Mouse (Mus musculus) limb, embryonic 13.5 days (tissue): ENCODE measurements around the gene Fbxl21. TPM values are rescaled to one million over a fixed set of nuclear protein-coding genes. Genes with fewer than 3 reads are reported as not detected.

Experiments used
- ATAC-seq: fragments of 200-750 bp; cut with Nextera tagmentation; 2 replicates; pipeline ENCODE4 v1.8.0; 2017; ENCODE audit warnings: low read depth, moderate number of reproducible peaks, moderate TSS enrichment; ENCODE audit not compliant: low FRiP score
- H3K27ac ChIP-seq: fragments of 300-500 bp; sonication (generic); 2 replicates; pipeline ENCODE4 v1.5.1; 2015; ENCODE audit warnings: inconsistent platforms, mild to moderate bottlenecking, moderate library complexity
- H3K27me3 ChIP-seq: fragments of 300-500 bp; sonication (generic); 2 replicates; pipeline ENCODE4 v1.6.1; 2015; ENCODE audit warnings: mild to moderate bottlenecking, inconsistent platforms
- H3K36me3 ChIP-seq: fragments of 300-500 bp; sonication (generic); 2 replicates; pipeline ENCODE4 v1.6.1; 2015; ENCODE audit warnings: inconsistent platforms, mild to moderate bottlenecking, moderate library complexity
- H3K4me1 ChIP-seq: fragments of 300-500 bp; sonication (generic); 2 replicates; pipeline ENCODE4 v1.6.1; 2015; ENCODE audit warnings: inconsistent platforms
- H3K4me2 ChIP-seq: fragments of 300-500 bp; sonication (generic); replicated peaks from 2 replicates; pipeline ENCODE4 v1.6.1; 2015; ENCODE audit warnings: inconsistent platforms, mild to moderate bottlenecking, moderate library complexity
- H3K4me3 ChIP-seq: fragments of 300-500 bp; sonication (generic); 2 replicates; pipeline ENCODE4 v1.5.1; 2015; ENCODE audit warnings: moderate library complexity, mild to moderate bottlenecking, inconsistent platforms
- H3K9ac ChIP-seq: fragments of 300-500 bp; sonication (generic); 2 replicates; pipeline ENCODE4 v1.6.1; 2015; ENCODE audit warnings: mild to moderate bottlenecking, inconsistent platforms
- H3K9me3 ChIP-seq: fragments of 300-500 bp; sonication (generic); 2 replicates; pipeline ENCODE4 v1.6.1; 2016; ENCODE audit warnings: inconsistent platforms
- WGBS: fragments of 180-500 bp; shearing (Covaris S2); methylation state at CpG from one replicate; pipeline ENCODE4 v1.1.7; 2015; 5-methylcytosine and 5-hydroxymethylcytosine counted together
- polyA plus RNA-seq: library from polyadenylated mRNA; unstranded; fragments of >200 nt; fragmentation: Nextera tagmentation; extraction: Ambion mirVana; gene quantifications from 2 replicates; pipeline ENCODE4 v1.2.1, GENCODE M21; 2015

The Fbxl21 gene
- polyA plus RNA-seq, 1 experiment from 2014 or later = 3.0 TPM

- ATAC-seq = no peak
- H3K9ac ChIP-seq = no peak overlapping the region
- no peaks in the 10 kb centered on the region for H3K9me3 ChIP-seq
- no peak overlapping the region for H3K4me3 ChIP-seq
- H3K27ac ChIP-seq = no peak overlapping the region
- H3K27me3 ChIP-seq = no peaks in the 10 kb centered on the region
- no peaks in the 10 kb centered on the region for H3K4me1 ChIP-seq
- H3K4me2 ChIP-seq = no peak overlapping the region
- WGBS = 78% methylated on average over 6 of the region's 6 CpGs
- no peaks in the 10 kb centered on the region for H3K36me3 ChIP-seq
These were observed 15.3 kb upstream of the Fbxl21 start for GRCm38 (mm10) chr13:56506871-56507496.

GRCm38 (mm10) chr13:56509796-56510195 lies 12.5 kb upstream of the Fbxl21 start:
- Histone ChIP-seq H3K9me3 (no peaks in the 10 kb centered on the region), H3K9ac (no peak overlapping the region), H3K4me3 (no peak overlapping the region), H3K36me3 (no peaks in the 10 kb centered on the region), H3K4me2 (no peak overlapping the region), H3K27me3 (no peaks in the 10 kb centered on the region), H3K27ac (no peak overlapping the region), H3K4me1 (no peaks in the 10 kb centered on the region)
- ATAC-seq = no peak
- 81% methylated on average over 2 of the region's 2 CpGs for WGBS

DNA sequence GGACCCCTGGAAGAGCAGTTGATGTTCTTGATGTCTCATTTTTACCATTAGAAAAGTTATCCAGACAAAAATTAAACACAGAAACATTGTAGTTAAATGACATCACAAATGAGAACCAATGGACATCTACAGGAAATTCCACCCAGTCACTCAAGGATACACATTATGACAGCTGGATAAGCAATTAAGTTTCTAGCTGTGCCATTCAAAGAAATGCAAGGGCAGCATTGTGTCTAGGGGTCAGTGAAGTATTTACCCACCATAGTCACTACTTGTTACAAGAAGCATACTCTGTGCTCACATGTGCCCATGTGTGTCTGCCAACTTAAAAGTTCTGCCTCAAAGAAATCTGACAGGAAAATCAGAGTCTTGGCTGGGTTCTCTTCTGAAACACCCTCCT lies 8.7 kb upstream of the Fbxl21 start:
- no peak overlapping the region for H3K27ac ChIP-seq
- H3K36me3 ChIP-seq = no peaks in the 10 kb centered on the region
- H3K27me3 ChIP-seq = no peaks in the 10 kb centered on the region
- ATAC-seq = no peak
- H3K9me3 ChIP-seq = no peaks in the 10 kb centered on the region
- no peak overlapping the region for H3K4me2 ChIP-seq
- H3K9ac ChIP-seq = no peak overlapping the region
- H3K4me1 ChIP-seq = no peaks in the 10 kb centered on the region
- no peak overlapping the region for H3K4me3 ChIP-seq

DNA sequence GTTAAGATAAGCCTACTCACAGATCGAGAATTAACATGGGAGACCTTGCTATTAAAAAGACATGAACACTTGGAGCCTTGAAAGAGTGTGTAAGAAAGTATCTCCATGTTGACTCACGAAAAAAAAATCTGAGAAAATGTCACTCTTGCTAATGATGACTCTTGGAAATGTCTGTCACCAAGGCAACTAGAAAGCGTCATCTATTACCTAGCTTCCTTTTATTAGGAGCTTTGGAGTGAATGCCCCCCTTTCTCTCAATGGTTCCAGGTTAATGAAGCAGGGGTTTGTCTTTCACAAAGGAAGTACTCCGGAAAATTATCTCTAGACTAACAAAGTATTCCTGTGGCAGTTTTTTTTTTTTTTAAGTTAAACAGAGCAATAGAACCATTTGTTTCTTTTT lies 6.0 kb upstream of the Fbxl21 start:
- Histone ChIP-seq H3K9me3 (no peaks in the 10 kb centered on the region), H3K4me1 (no peaks in the 10 kb centered on the region), H3K27me3 (no peaks in the 10 kb centered on the region), H3K4me2 (no peak overlapping the region), H3K36me3 (no peaks in the 10 kb centered on the region), H3K4me3 (no peak overlapping the region), H3K27ac (no peak overlapping the region), H3K9ac (no peak overlapping the region)
- WGBS = 83% methylated on average over 4 of the region's 4 CpGs
- no peak for ATAC-seq

DNA sequence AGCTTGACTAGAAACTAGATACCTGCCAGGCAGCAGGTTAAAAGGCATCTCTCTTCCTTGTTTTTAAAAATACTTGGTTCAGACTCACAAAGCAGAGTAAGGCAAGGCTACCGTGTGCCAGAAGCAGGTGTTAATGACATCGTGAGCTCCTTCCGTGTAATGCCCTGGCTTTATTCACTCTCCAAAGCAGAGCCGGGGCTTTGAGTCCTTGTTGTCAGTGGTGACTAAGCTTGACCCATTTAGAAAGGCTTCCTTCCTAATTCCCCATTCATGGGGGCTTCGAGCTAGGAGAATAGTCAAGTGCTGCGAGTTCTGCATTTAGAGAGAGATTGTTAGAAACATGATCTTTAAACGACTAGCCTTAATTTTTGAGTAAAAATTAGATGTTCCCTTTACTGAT lies 5.5 kb upstream of the Fbxl21 start:
- no peak for ATAC-seq
- Histone ChIP-seq H3K4me1 (no peaks in the 10 kb centered on the region), H3K27me3 (no peaks in the 10 kb centered on the region), H3K9me3 (no peaks in the 10 kb centered on the region), H3K9ac (no peak overlapping the region), H3K36me3 (no peaks in the 10 kb centered on the region), H3K4me3 (no peak overlapping the region), H3K27ac (no peak overlapping the region), H3K4me2 (no peak overlapping the region)
- WGBS = 64% methylated on average over 7 of the region's 7 CpGs

- Histone ChIP-seq H3K4me2 (peak overlapping the region; percentile 76), H3K4me3 (peak overlapping the region; percentile 65), H3K9me3 (no peaks in the 10 kb centered on the region), H3K4me1 (0 out of 2 replicates have a peak, but pooled peaks cover 2% of the 10 kb centered on the region), H3K27me3 (no peaks in the 10 kb centered on the region), H3K27ac (no peak overlapping the region), H3K36me3 (no peaks in the 10 kb centered on the region), H3K9ac (peak overlapping the region; percentile 67)
- 4% methylated on average over 8 of the region's 8 CpGs for WGBS
- ATAC-seq = peak; percentile 12; the same call in 1 of the 2 replicates
These were observed 522 bp downstream of the Fbxl21 start for GRCm38 (mm10) chr13:56522821-56523167.

- 85% methylated on average over 12 of the region's 12 CpGs for WGBS
- no peak overlapping the region for H3K4me3 ChIP-seq
- no peaks in the 10 kb centered on the region for H3K9me3 ChIP-seq
- no peaks in the 10 kb centered on the region for H3K27me3 ChIP-seq
- no peak overlapping the region for H3K27ac ChIP-seq
- H3K36me3 ChIP-seq = no peaks in the 10 kb centered on the region
- no peak overlapping the region for H3K4me2 ChIP-seq
- 0 out of 2 replicates have a peak, but pooled peaks cover 2% of the 10 kb centered on the region for H3K4me1 ChIP-seq
- no peak overlapping the region for H3K9ac ChIP-seq
- no peak for ATAC-seq
These were observed 4.6 kb downstream of the Fbxl21 start for GRCm38 (mm10) chr13:56526871-56527270.

GRCm38 (mm10) chr13:56527846-56528245 lies 5.6 kb downstream of the Fbxl21 start:
- Histone ChIP-seq H3K4me2 (no peak overlapping the region), H3K9me3 (no peaks in the 10 kb centered on the region), H3K27ac (no peak overlapping the region), H3K4me1 (0 out of 2 replicates have a peak, but pooled peaks cover under 1% of the 10 kb centered on the region), H3K27me3 (no peaks in the 10 kb centered on the region), H3K4me3 (no peak overlapping the region), H3K36me3 (no peaks in the 10 kb centered on the region), H3K9ac (no peak overlapping the region)
- 91% methylated on average over 7 of the region's 7 CpGs for WGBS
- ATAC-seq = no peak

GRCm38 (mm10) chr13:56528281-56528680 lies 6.0 kb downstream of the Fbxl21 start:
- H3K36me3 ChIP-seq = no peaks in the 10 kb centered on the region
- no peak overlapping the region for H3K9ac ChIP-seq
- H3K27me3 ChIP-seq = no peaks in the 10 kb centered on the region
- H3K9me3 ChIP-seq = no peaks in the 10 kb centered on the region; the same call in 1 of the 2 replicates
- no peak overlapping the region for H3K27ac ChIP-seq
- WGBS = 85% methylated on average over 11 of the region's 11 CpGs
- H3K4me3 ChIP-seq = no peak overlapping the region
- ATAC-seq = no peak
- no peak overlapping the region for H3K4me2 ChIP-seq
- H3K4me1 ChIP-seq = no peaks in the 10 kb centered on the region

GRCm38 (mm10) chr13:56529031-56529430 lies 6.8 kb downstream of the Fbxl21 start:
- no peaks in the 10 kb centered on the region for H3K27me3 ChIP-seq
- ATAC-seq = no peak
- H3K4me1 ChIP-seq = no peaks in the 10 kb centered on the region
- no peak overlapping the region for H3K27ac ChIP-seq
- no peak overlapping the region for H3K4me2 ChIP-seq
- peaks cover 2% of the 10 kb centered on the region; the same call in 1 of the 2 replicates for H3K9me3 ChIP-seq
- no peak overlapping the region for H3K4me3 ChIP-seq
- H3K9ac ChIP-seq = no peak overlapping the region
- WGBS = 64% methylated on average over 4 of the region's 4 CpGs
- peaks cover under 1% of the 10 kb centered on the region for H3K36me3 ChIP-seq

DNA sequence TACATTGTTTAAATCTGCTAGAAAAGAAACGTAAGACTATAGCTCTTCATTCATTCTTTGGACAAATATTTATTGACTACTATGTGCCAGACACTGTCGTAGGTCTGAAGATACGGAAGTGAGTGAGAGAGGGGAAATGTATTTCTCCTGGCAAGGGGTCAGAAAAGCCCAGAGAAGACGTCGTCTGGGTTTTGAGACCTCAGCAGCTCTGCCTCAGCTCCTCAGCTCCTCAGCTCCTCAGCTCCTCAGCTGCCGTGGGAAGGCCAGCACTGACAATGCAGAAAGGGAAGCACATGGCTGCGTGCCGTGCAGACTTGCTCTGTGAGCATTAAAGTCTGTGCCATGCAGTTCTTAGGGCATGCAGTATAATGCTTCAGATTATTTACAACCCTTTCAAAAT lies 7.4 kb downstream of the Fbxl21 start:
- H3K36me3 ChIP-seq = peaks cover 5% of the 10 kb centered on the region
- no peaks in the 10 kb centered on the region for H3K4me1 ChIP-seq
- no peak overlapping the region for H3K9ac ChIP-seq
- no peak for ATAC-seq
- no peaks in the 10 kb centered on the region for H3K27me3 ChIP-seq
- WGBS = 66% methylated on average over 8 of the region's 8 CpGs
- H3K27ac ChIP-seq = no peak overlapping the region
- no peak overlapping the region for H3K4me3 ChIP-seq
- H3K9me3 ChIP-seq = peaks cover 4% of the 10 kb centered on the region; the same call in 1 of the 2 replicates
- no peak overlapping the region for H3K4me2 ChIP-seq

- H3K9ac ChIP-seq = no peak overlapping the region
- no peak overlapping the region for H3K4me3 ChIP-seq
- H3K4me1 ChIP-seq = no peaks in the 10 kb centered on the region
- no peak overlapping the region for H3K4me2 ChIP-seq
- peaks cover 9% of the 10 kb centered on the region; the same call in 1 of the 2 replicates for H3K9me3 ChIP-seq
- peaks cover 5% of the 10 kb centered on the region for H3K36me3 ChIP-seq
- H3K27ac ChIP-seq = no peak overlapping the region
- H3K27me3 ChIP-seq = no peaks in the 10 kb centered on the region
- WGBS = 85% methylated on average over 5 of the region's 5 CpGs
- ATAC-seq = no peak
These were observed 12.7 kb downstream of the Fbxl21 start for GRCm38 (mm10) chr13:56534931-56535330.

DNA sequence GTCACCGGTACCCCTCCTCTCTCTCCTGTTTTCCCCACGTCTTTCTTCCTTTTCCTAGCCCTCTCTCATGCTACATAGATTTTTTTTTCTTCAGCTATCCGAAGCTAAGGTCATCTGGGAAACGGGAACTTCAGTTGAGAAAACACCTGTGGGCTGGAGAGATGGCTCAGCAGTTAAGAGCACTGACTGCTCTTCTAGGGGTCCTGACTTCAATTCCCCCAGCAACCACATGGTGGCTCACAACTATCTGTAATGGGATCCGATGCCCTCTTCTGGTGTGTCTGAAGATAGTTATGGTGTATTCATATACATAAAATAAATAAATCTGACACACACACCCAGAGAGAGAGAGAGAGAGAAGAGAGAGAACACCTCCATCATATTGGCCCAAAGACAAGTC lies 13.3 kb downstream of the Fbxl21 start:
- H3K9me3 ChIP-seq = peaks cover 9% of the 10 kb centered on the region; the same call in 1 of the 2 replicates
- no peak overlapping the region for H3K27ac ChIP-seq
- 70% methylated on average over 5 of the region's 5 CpGs for WGBS
- no peak overlapping the region for H3K4me3 ChIP-seq
- no peak overlapping the region for H3K4me2 ChIP-seq
- H3K9ac ChIP-seq = no peak overlapping the region
- H3K27me3 ChIP-seq = no peaks in the 10 kb centered on the region
- no peaks in the 10 kb centered on the region for H3K4me1 ChIP-seq
- no peak for ATAC-seq
- H3K36me3 ChIP-seq = peaks cover 5% of the 10 kb centered on the region
